Mouse (Mus musculus): ENCODE measurements around the gene Olfr871. TPM values are rescaled to one million over a fixed set of nuclear protein-coding genes. Genes with fewer than 3 reads are reported as not detected.

The Olfr871 gene
- total RNA-seq (2012; rRNA removed) (not detected in 2 replicates), total RNA-seq (2014; rRNA removed) (not detected in 2 replicates), polyA plus RNA-seq (2012; ENCODE audit: insufficient read length, low read depth) (not detected in 2 replicates)

GRCm38 (mm10) chr9:20211907-20212306, at the start of gene Olfr871:
Gene Olfr871, plus strand, starts transcription at chr9:20212207.
- Histone ChIP-seq H3K79me2 (replicated peaks; ENCODE audit: control insufficient read depth, extremely low read depth, insufficient read depth, poor library complexity, severe bottlenecking) (no peaks in the 10 kb centered on the region), H3K9me3 (replicated peaks; ENCODE audit: low read length) (no peaks in the 10 kb centered on the region), H3K4me2 (ENCODE audit: insufficient read depth, low read depth, poor library complexity, severe bottlenecking) (no peak within 1 kb of the TSS), H3K4me3 (replicated peaks in 1 of 3; ENCODE audit: low read depth in 2 of 3, low read length in 2 of 3, poor library complexity in 1 of 3) (no peak within 1 kb of the TSS), H3K36me3 (replicated peaks in 1 of 2; ENCODE audit: control insufficient read depth in 1 of 2, insufficient read depth in 1 of 2, low read length in 1 of 2) (no peaks in the 10 kb centered on the region), H3K4me1 (ENCODE audit: control insufficient read depth in 1 of 2, insufficient read depth in 2 of 2) (no peaks in the 10 kb centered on the region), H3K27ac (ENCODE audit: insufficient read depth, low read depth) (no peak within 1 kb of the TSS), H3K9ac (ENCODE audit: insufficient read depth, low read depth) (no peak within 1 kb of the TSS), H3K27me3 (replicated peaks) (no peaks in the 10 kb centered on the region)
- DNase-seq (ENCODE audit: extremely low read depth) = no peak
- dilution Hi-C loops (cut with MboI; ENCODE audit: extremely low pct_ligation_motif_present, extremely low pct_unique_long_range_greater_than_20kb, low sequenced_read_pairs) (no loop called here), in situ Hi-C loops (cut with MboI; ENCODE audit: low pct_ligation_motif_present, low pct_unique_long_range_greater_than_20kb, low sequenced_read_pairs) (no loop called here)
- no peak for TF ChIP-seq SIN3A (IDR thresholded peaks at IDR 0.05; ENCODE audit: low read length)
- no peak for TF ChIP-seq RCOR1 (conservative IDR thresholded peaks at IDR 0.05; ENCODE audit: low read depth, low read length)
- no peak for TF ChIP-seq NRF1 (IDR thresholded peaks at IDR 0.05; ENCODE audit: low read depth, low read length)
- no peak for TF ChIP-seq ZKSCAN1 (IDR thresholded peaks at IDR 0.05; ENCODE audit: borderline replicate concordance, low read depth, low read length)
- no peak for TF ChIP-seq MEF2A (IDR thresholded peaks at IDR 0.05; ENCODE audit: borderline replicate concordance, low read depth, low read length)
- TF ChIP-seq MAX (IDR thresholded peaks at IDR 0.05; ENCODE audit: low read length) = no peak
- no peak for TF ChIP-seq IRF4 (IDR thresholded peaks at IDR 0.05; ENCODE audit: low read depth, low read length)
- TF ChIP-seq ZNF384 (IDR thresholded peaks at IDR 0.05; ENCODE audit: low read depth, low read length) = no peak
- no peak for TF ChIP-seq PAX5 (IDR thresholded peaks at IDR 0.05; ENCODE audit: low read length)
- TF ChIP-seq ETS1 (conservative IDR thresholded peaks at IDR 0.05; ENCODE audit: low read depth, low read length) = no peak
- no peak for TF ChIP-seq POLR2AphosphoS2 (IDR thresholded peaks at IDR 0.05; ENCODE audit: low read depth, low read length)
- no peak for TF ChIP-seq SMC3 (IDR thresholded peaks at IDR 0.05; ENCODE audit: low read depth, low read length)
- no peak for TF ChIP-seq UBTF (IDR thresholded peaks at IDR 0.05; ENCODE audit: low read depth, low read length)
- TF ChIP-seq USF1 (IDR thresholded peaks at IDR 0.05; ENCODE audit: low read depth, low read length) = no peak

- Histone ChIP-seq H3K9me3 (replicated peaks; ENCODE audit: low read length) (no peaks in the 10 kb centered on the region), H3K4me3 (replicated peaks in 1 of 3; ENCODE audit: low read depth in 2 of 3, low read length in 2 of 3, poor library complexity in 1 of 3) (no peak within 1 kb of the TSS), H3K36me3 (replicated peaks in 1 of 2; ENCODE audit: control insufficient read depth in 1 of 2, insufficient read depth in 1 of 2, low read length in 1 of 2) (no peaks in the 10 kb centered on the region), H3K27me3 (replicated peaks) (no peaks in the 10 kb centered on the region), H3K79me2 (replicated peaks; ENCODE audit: control insufficient read depth, extremely low read depth, insufficient read depth, poor library complexity, severe bottlenecking) (no peaks in the 10 kb centered on the region), H3K27ac (ENCODE audit: insufficient read depth, low read depth) (no peak within 1 kb of the TSS), H3K9ac (ENCODE audit: insufficient read depth, low read depth) (no peak within 1 kb of the TSS), H3K4me1 (ENCODE audit: control insufficient read depth in 1 of 2, insufficient read depth in 2 of 2) (no peaks in the 10 kb centered on the region), H3K4me2 (ENCODE audit: insufficient read depth, low read depth, poor library complexity, severe bottlenecking) (no peak within 1 kb of the TSS)
- no peak for DNase-seq (ENCODE audit: extremely low read depth)
- TF ChIP-seq KAT2A (IDR thresholded peaks at IDR 0.05; ENCODE audit: insufficient replicate concordance, low read length) (no peak), RCOR1 (conservative IDR thresholded peaks at IDR 0.05; ENCODE audit: low read depth, low read length) (no peak), MAFK (IDR thresholded peaks at IDR 0.05; ENCODE audit: insufficient replicate concordance, low read length) (no peak), ZNF384 (IDR thresholded peaks at IDR 0.05; ENCODE audit: low read depth, low read length) (no peak), MYC (IDR thresholded peaks at IDR 0.05; ENCODE audit: low read depth, low read length) (no peak), ZMIZ1 (IDR thresholded peaks at IDR 0.05; ENCODE audit: low read depth, low read length) (no peak), MXI1 (IDR thresholded peaks at IDR 0.05; ENCODE audit: low read depth, low read length) (no peak), HCFC1 (IDR thresholded peaks at IDR 0.05; ENCODE audit: low read depth, low read length) (no peak), POLR2AphosphoS2 (IDR thresholded peaks at IDR 0.05; ENCODE audit: low read depth, low read length) (no peak), TCF12 (IDR thresholded peaks at IDR 0.05; ENCODE audit: low read depth, low read length) (no peak), SIN3A (IDR thresholded peaks at IDR 0.05; ENCODE audit: low read length) (no peak), NELFE (IDR thresholded peaks at IDR 0.05; ENCODE audit: low read depth, low read length) (no peak), MAZ (IDR thresholded peaks at IDR 0.05; ENCODE audit: low read depth, low read length) (no peak), ZKSCAN1 (IDR thresholded peaks at IDR 0.05; ENCODE audit: borderline replicate concordance, low read depth, low read length) (no peak), EP300 (IDR thresholded peaks at IDR 0.05; ENCODE audit: low read length) (no peak)
- in situ Hi-C loops (cut with MboI; ENCODE audit: low pct_ligation_motif_present, low pct_unique_long_range_greater_than_20kb, low sequenced_read_pairs) = no loop called here
- dilution Hi-C loops (cut with MboI; ENCODE audit: extremely low pct_ligation_motif_present, extremely low pct_unique_long_range_greater_than_20kb, low sequenced_read_pairs) = no loop called here
Measured at GRCm38 (mm10) chr9:20173957-20174356, 38.0 kb upstream of the Olfr871 start, which contains the start of gene Olfr870. Gene Olfr870, minus strand, starts transcription at chr9:20174057.
